Mouse (Mus musculus) embryo, embryonic 9.5 days (tissue): ENCODE data around the gene Acin1.

Experiments used
- DNase-seq: peaks from one replicate; pipeline ENCODE4 v3.0.0-alpha.2; 2017; ENCODE audit errors: extremely low spot score

Gene Acin1

GRCm38 (mm10) chr14:54698733-54699132, 12.0 kb upstream of the Acin1 start, which contains the start of gene Gm29776:
Gene Gm29776, minus strand, starts transcription at chr14:54698833.
- DNase-seq, result no peak

DNA sequence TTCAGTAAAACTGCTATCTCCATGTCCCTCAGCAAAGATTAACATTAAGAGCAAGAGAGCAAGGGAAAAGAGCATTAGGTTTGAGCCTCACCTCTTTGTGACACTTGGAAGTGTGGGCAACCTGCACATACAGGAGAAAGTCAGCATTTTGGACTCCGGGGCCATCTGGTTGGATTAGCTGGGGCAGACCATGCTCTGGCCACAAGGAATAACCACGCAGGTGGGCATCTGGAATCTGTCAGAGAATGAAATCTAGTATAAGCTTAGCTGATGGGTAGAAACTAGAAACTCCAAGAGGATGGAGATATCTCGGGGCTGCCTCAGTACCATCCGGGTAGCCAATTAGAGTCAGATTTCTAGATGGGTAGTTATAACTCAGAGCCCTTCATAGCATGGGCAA, 10.0 kb upstream of the Acin1 start:
- DNase-seq, result no peak

DNA sequence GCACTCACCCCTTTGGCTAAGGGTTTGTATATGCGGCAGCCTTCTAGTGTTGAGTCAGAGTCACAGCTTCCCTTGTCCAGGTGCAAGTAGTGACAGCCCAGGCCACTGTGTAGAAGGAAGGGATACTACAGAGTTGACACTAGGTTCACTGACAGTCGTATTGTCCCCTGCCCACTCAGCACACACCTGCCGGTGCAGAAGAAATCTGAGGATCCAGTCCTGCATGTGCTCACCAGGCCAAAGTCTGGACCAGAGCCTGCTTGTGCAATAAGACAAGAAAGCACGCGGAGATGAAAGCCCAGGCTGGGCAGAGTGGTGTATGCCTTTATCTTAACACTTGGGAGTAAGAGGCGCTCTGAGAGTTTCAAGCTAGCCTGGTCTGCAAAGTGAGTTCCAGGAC, 8.3 kb upstream of the Acin1 start:
- DNase-seq, result no peak

GRCm38 (mm10) chr14:54687251-54687650, 520 bp upstream of the Acin1 start:
- DNase-seq, result no peak

- DNase-seq, result peak; percentile 87
Measured at GRCm38 (mm10) chr14:54686063-54686521, 639 bp downstream of the Acin1 start, which contains the start of gene 1700123O20Rik. Gene 1700123O20Rik, plus strand, starts transcription at chr14:54686216.

DNA sequence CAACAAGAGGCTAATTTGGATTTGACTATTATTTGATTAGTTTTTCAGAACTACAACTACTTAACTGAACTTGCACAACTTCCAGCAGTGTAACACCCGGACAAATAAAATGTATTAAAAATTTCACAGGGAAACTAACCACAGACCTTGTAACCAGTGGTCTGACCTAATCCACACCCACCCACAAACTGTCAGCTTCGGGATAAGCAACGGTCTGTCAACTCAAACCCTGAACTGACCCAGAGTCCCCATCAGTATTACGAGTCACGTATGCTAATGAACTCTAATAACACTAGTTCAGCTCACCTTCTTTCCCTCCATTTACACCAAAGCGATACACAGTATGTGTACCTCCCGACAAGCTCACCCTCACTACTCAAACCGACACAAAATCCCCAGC, 1.3 kb downstream of the Acin1 start:
- no peak for DNase-seq

- DNase-seq, result no peak
Measured at GRCm38 (mm10) chr14:54682396-54682795, 4.3 kb downstream of the Acin1 start.

DNA sequence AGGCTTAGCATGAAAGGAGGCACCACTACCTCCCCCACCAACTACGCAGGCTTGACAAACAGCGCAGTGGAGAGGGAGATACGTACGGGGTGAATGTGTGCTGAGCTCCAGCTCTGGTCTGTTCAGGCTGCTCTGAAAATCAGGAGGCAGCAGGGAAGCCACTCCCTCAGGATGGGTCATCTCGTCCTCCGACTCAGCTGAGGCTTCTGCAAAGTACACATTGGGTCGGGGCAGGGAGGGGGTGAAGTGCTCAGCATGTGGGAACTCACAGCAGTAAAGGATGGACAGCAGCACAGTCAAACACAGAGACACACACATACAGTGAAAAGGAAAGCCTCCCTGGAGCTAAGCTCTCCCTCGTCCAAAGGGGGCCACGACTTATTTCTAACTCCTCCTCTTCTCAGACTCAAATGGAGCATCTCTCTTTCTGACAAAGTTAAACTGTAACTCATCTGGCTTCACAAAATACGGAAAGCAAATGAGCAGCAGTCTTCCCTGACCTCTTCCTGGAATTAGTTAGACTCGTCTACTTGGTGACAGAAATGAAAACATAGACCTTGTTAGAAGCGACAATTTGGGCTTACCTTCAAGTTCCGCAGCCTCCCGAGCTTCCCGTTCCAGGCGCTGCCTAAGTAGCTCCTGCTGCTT, 8.0 kb downstream of the Acin1 start:
- no peak for DNase-seq

DNA sequence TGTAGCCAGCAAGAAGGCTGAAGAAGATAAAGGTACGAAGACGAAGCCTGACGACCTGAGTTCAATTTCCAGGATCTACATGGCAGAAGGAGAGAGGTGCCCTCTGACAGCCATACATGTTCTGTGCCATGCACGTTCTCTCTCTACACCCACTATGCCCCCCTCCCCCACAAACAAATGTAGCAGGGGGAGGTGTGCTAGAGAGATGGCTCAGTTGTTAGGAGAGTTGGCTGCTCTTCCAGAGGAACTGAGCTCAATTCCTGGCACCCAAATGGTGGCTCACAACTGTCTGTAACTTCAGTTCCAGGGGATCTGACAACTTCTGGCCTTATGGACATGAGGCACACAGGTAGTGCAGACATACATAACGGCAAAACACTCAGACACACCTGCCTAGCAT, 10.4 kb downstream of the Acin1 start:
- no peak for DNase-seq

DNA sequence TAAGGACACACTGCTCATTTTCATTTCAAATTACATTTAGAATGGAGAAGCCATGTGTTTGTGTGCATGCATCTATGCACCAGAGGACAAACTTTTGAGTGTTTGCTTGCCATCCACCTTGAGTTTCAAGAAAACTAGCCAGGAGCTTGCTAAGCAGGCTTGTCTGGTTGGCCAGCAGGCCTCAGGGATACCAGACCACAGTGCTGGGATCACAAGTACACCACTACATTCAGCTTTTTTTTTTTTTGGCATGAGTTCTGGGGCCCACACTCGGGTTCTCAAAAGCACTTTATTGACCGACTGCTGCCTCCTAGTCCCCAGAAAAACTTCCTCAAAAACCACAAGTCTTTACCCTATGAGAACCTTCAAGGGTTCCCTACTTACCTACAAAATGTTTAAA, 12.4 kb downstream of the Acin1 start:
- no peak for DNase-seq

DNA sequence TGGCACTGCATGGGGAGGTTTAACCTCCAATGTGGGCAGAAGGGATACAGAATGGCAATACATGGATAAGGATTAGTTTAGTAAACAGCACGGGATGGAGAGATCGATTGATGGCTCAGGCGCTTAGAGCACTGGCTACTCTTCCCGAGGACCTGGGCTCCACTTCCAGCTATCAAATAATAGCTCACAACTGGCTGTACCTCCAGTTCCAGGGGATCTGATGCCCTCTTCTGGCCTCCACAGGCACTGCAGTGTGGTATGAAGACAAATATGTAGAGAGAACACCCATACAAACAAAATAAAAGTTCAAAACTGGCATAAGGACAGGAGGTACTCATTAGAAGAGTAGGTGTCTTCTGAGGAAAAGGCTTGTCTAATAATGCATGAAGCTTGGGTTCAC, 17.4 kb downstream of the Acin1 start:
- peak; percentile 44 for DNase-seq

GRCm38 (mm10) chr14:54664477-54665222, 22.1 kb downstream of the Acin1 start:
- DNase-seq, result no peak

GRCm38 (mm10) chr14:54660009-54660408, 26.7 kb downstream of the Acin1 start:
- DNase-seq, result no peak

GRCm38 (mm10) chr14:54653496-54653895, 33.2 kb downstream of the Acin1 start:
- DNase-seq, result peak; percentile 92

- peak; percentile 38 for DNase-seq
Measured at GRCm38 (mm10) chr14:54652787-54653186, 33.9 kb downstream of the Acin1 start.

- DNase-seq, result no peak
Measured at GRCm38 (mm10) chr14:54651556-54651955, 35.2 kb downstream of the Acin1 start.

DNA sequence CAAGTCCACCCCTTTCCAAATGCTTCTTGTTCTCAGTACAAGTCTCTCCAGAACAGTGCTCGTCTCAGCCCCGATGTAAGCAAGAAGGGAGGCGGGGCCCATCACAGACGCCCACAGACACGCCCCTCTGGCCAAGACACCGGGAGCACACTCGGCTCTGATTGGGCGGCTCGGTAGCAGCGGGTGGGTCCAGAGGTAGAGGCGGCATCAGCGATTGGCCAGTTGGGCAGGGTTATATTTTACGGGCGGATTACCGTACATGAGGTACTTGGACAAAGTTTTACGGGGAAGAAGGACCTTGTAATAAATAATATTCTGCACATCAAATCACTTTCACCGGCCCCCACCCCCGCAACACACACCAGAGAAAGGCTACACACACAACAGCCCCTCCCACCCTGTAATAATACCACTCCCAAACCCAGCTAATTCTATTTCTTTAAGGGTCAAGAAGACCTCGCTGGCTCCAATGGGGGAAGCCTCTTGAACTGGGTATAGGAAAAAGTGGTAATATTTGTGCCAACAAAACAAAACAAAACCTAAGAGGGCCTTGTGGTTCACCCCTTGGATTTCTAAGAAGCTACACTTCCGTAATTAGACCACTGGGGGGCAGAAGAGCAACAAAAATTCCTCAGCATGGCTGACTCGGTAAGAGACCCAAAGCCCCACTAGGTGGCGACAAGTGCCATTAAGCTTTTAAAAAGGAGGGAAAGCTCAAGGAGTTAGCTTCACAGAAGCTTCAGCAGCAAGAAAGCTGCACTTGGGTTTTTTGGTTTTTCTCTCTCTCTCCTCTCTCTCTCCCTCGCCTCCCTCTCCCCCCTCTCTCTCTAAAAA, 35.9 kb downstream of the Acin1 start:
- peak; percentile 88 for DNase-seq

DNA sequence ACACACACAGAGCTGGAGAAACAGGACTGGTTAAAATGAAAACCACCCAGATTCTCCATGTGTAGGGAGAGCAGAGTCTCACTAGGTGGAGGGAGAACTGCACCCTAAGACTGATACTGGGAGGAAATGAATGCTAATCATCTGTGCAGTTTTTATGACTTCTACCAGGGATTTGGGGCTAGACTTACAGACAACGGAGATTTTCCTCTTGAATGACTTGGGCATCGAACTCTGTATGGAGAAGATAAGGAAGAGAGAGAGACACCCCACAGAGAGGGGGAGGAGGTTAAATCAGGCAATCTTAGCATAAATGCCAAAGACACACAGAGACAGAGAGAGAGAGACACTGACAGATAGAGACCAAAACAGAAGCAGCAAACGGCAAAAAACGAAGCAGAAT, 38.8 kb downstream of the Acin1 start:
- no peak for DNase-seq

DNA sequence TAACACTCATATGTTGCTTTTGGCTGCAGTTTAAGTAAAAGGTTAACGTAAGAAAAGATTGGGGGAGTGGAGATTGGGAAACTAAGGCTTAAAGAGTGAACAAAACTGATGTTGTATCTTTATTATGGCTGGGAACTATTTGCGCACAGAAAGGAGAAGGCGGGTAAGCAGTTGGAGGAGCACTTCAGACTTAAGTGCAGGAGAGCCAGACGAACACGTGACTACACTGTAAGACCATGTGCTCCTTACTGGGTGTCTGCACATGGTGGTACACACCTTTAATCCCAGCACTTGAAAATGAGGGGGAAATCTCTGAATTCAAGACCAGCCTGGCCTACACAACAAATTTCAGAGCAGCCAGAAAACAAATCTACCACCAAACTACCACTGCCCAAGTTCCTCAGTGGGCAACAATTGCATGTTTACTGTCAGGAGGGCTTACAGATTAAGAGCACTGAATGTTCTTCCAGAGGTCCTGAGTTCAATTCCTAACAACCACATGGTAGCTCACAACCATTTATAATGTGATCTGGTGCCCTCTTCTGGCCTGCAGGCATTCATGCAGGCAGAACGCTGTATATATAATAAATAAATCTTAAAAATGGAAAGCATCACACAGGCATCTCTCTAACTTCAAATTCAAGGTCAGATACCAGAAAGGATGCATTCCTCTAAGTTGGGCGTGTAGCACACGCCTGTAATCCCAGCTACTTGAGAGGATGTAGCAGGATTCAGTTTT, 39.7 kb downstream of the Acin1 start:
- no peak for DNase-seq

- no peak for DNase-seq
Measured at GRCm38 (mm10) chr14:54646455-54646854, 40.3 kb downstream of the Acin1 start.

GRCm38 (mm10) chr14:54644294-54644693, 42.4 kb downstream of the Acin1 start:
- DNase-seq, result no peak

- no peak for DNase-seq
Measured at GRCm38 (mm10) chr14:54643011-54643410, 43.7 kb downstream of the Acin1 start.
